Mouse (Mus musculus): ENCODE results near the gene Gnpat. TPM values are rescaled to one million over a fixed set of nuclear protein-coding genes. Genes with fewer than 3 reads are reported as not detected.

Gene Gnpat
- polyA plus RNA-seq, 1 experiment from 2014 or later = 99.6 TPM

- 64% methylated on average over 4 of the region's 4 CpGs for WGBS
- H3K4me3 ChIP-seq = no peak overlapping the region
- no peak overlapping the region for H3K9ac ChIP-seq
- peaks cover 21% of the 10 kb centered on the region for H3K36me3 ChIP-seq
- H3K9me3 ChIP-seq = peaks cover 5% of the 10 kb centered on the region; the same call in 1 of the 2 replicates
- H3K4me2 ChIP-seq (replicated peaks) = no peak overlapping the region
- no peak for ATAC-seq (ENCODE audit: low FRiP score, low read depth)
- no peak overlapping the region for H3K27ac ChIP-seq
- peaks cover 26% of the 10 kb centered on the region for H3K4me1 ChIP-seq
- H3K27me3 ChIP-seq = no peaks in the 10 kb centered on the region
Observed at GRCm38 (mm10) chr8:124930649-124931048, 67.8 kb downstream of the Gnpat start.

GRCm38 (mm10) chr8:124932435-124932834 is 69.6 kb downstream of the Gnpat start:
- Histone ChIP-seq H3K27ac (no peak overlapping the region), H3K9me3 (peaks cover 5% of the 10 kb centered on the region; the same call in 1 of the 2 replicates), H3K4me1 (peaks cover 20% of the 10 kb centered on the region), H3K27me3 (no peaks in the 10 kb centered on the region), H3K4me3 (no peak overlapping the region), H3K4me2 (replicated peaks) (no peak overlapping the region), H3K9ac (no peak overlapping the region), H3K36me3 (peaks cover 19% of the 10 kb centered on the region)
- ATAC-seq (ENCODE audit: low FRiP score, low read depth) = no peak
- 84% methylated on average over 3 of the region's 3 CpGs for WGBS

GRCm38 (mm10) chr8:124935116-124935515 is 72.3 kb downstream of the Gnpat start:
- H3K27me3 ChIP-seq = no peaks in the 10 kb centered on the region
- H3K27ac ChIP-seq = no peak overlapping the region
- peaks cover 5% of the 10 kb centered on the region; the same call in 1 of the 2 replicates for H3K9me3 ChIP-seq
- no peak for ATAC-seq (ENCODE audit: low FRiP score, low read depth)
- H3K4me3 ChIP-seq = no peak overlapping the region
- peaks cover 6% of the 10 kb centered on the region for H3K4me1 ChIP-seq
- 87% methylated on average over 5 of the region's 5 CpGs for WGBS
- no peak overlapping the region for H3K9ac ChIP-seq
- peaks cover 38% of the 10 kb centered on the region for H3K36me3 ChIP-seq
- no peak overlapping the region for H3K4me2 ChIP-seq (replicated peaks)

GRCm38 (mm10) chr8:124936699-124937098 is 73.9 kb downstream of the Gnpat start:
- H3K27me3 ChIP-seq = no peaks in the 10 kb centered on the region
- H3K9ac ChIP-seq = no peak overlapping the region
- H3K4me1 ChIP-seq = no peaks in the 10 kb centered on the region
- 96% methylated on average over 10 of the region's 10 CpGs for WGBS
- H3K4me3 ChIP-seq = no peak overlapping the region
- peaks cover 47% of the 10 kb centered on the region for H3K36me3 ChIP-seq
- H3K9me3 ChIP-seq = no peaks in the 10 kb centered on the region
- no peak overlapping the region for H3K4me2 ChIP-seq (replicated peaks)
- H3K27ac ChIP-seq = no peak overlapping the region
- no peak for ATAC-seq (ENCODE audit: low FRiP score, low read depth)

- Histone ChIP-seq H3K9ac (no peak overlapping the region), H3K27me3 (no peaks in the 10 kb centered on the region), H3K4me3 (no peak overlapping the region), H3K4me1 (no peaks in the 10 kb centered on the region), H3K27ac (no peak overlapping the region), H3K36me3 (peaks cover 51% of the 10 kb centered on the region), H3K4me2 (replicated peaks) (no peak overlapping the region), H3K9me3 (no peaks in the 10 kb centered on the region)
- 90% methylated on average over 4 of the region's 4 CpGs for WGBS
- ATAC-seq (ENCODE audit: low FRiP score, low read depth) = no peak
Observed at GRCm38 (mm10) chr8:124937293-124937692, 74.5 kb downstream of the Gnpat start.

Other genes starting within 250 kb of the Gnpat start
- 26.7 and 30.2 TPM in 2 replicates for gene 2310022B05Rik, start 199.7 kb upstream of the Gnpat start, polyA plus RNA-seq (2015; fragmentation: Nextera tagmentation; extraction: Ambion mirVana)
- gene Ttc13, start 141.1 kb upstream of the Gnpat start, polyA plus RNA-seq (2015; fragmentation: Nextera tagmentation; extraction: Ambion mirVana) = 40.3 and 44.3 TPM in 2 replicates
- gene Arv1, start 140.9 kb upstream of the Gnpat start, polyA plus RNA-seq (2015; fragmentation: Nextera tagmentation; extraction: Ambion mirVana) = 26.0 and 26.6 TPM in 2 replicates
- gene Fam89a, start 111.2 kb upstream of the Gnpat start, polyA plus RNA-seq (2015; fragmentation: Nextera tagmentation; extraction: Ambion mirVana) = 3.2 and 3.7 TPM in 2 replicates
- 0.03 and 0.06 TPM in 2 replicates for gene Trim67, start 69.9 kb upstream of the Gnpat start, polyA plus RNA-seq (2015; fragmentation: Nextera tagmentation; extraction: Ambion mirVana)
- 52.7 and 53.9 TPM in 2 replicates for gene 2810004N23Rik, start 87 bp downstream of the Gnpat start, polyA plus RNA-seq (2015; fragmentation: Nextera tagmentation; extraction: Ambion mirVana)
- gene Exoc8, start 34.7 kb downstream of the Gnpat start, polyA plus RNA-seq (2015; fragmentation: Nextera tagmentation; extraction: Ambion mirVana) = 8.4 and 8.5 TPM in 2 replicates
- 9.1 and 9.3 TPM in 2 replicates for gene Sprtn, start 34.9 kb downstream of the Gnpat start, polyA plus RNA-seq (2015; fragmentation: Nextera tagmentation; extraction: Ambion mirVana)
- 11.9 and 13.5 TPM in 2 replicates for gene Egln1, start 86.3 kb downstream of the Gnpat start, polyA plus RNA-seq (2015; fragmentation: Nextera tagmentation; extraction: Ambion mirVana)
- 138 and 139 TPM in 2 replicates for gene Tsnax, start 150.0 kb downstream of the Gnpat start, polyA plus RNA-seq (2015; fragmentation: Nextera tagmentation; extraction: Ambion mirVana)
- gene Disc1, start 191.2 kb downstream of the Gnpat start, polyA plus RNA-seq (2015; fragmentation: Nextera tagmentation; extraction: Ambion mirVana) = 2.0 and 2.9 TPM in 2 replicates